Mouse (Mus musculus) G1E (cell line): Measurements from ENCODE around the gene Gbp7.

Source experiments
- CTCF ChIP-seq: IDR thresholded peaks from 2 replicates; pipeline ENCODE4 v1.5.1; 2012; ENCODE audit warnings: low read depth, low read length, inconsistent platforms, mixed read lengths
- GATA1 ChIP-seq: IDR thresholded peaks from 2 replicates; pipeline ENCODE4 v1.6.1; 2012; ENCODE audit warnings: borderline replicate concordance, low read length, inconsistent platforms, mixed read lengths

- TF ChIP-seq CTCF (no peak), GATA1 (no peak)
These were observed 36.5 kb upstream of the Gbp7 start, which contains the start of gene Gbp5 for GRCm38 (mm10) chr3:142493536-142494061.
